Mouse (Mus musculus): Measurements from ENCODE around the gene Cebpb. TPM values are rescaled to one million over a fixed set of nuclear protein-coding genes. Genes with fewer than 3 reads are reported as not detected.

Cebpb gene
- polyA plus RNA-seq, 1 experiment = not detected

GRCm38 (mm10) chr2:167661270-167662203, 27.2 kb upstream of the Cebpb start, which contains the start of gene Gm20431:
Gene Gm20431 (minus strand): TSS chr2:167661496.
- peak; percentile 96 for TF ChIP-seq POLR2A (IDR thresholded peaks at IDR 0.05; ENCODE audit: insufficient read depth, low read depth, low read length)
- TF ChIP-seq CTCF (IDR thresholded peaks at IDR 0.05; ENCODE audit: insufficient read depth, low read depth, low read length) = no peak
- Histone ChIP-seq H3K27ac (ENCODE audit: insufficient read depth, low read depth, low read length) (peak within 1 kb of the TSS; percentile 34; the same call in 1 of the 2 replicates), H3K4me3 (ENCODE audit: insufficient read depth, low read depth, low read length) (peak within 1 kb of the TSS; percentile 98), H3K4me1 (ENCODE audit: control insufficient read depth, insufficient read depth, low read length) (peaks cover 37% of the 10 kb centered on the region)
- 3% methylated on average over 110 of the region's 110 CpGs for WGBS

GRCm38 (mm10) chr2:167662713-167663112, 26.0 kb upstream of the Cebpb start:
- Histone ChIP-seq H3K27ac (ENCODE audit: insufficient read depth, low read depth, low read length) (no peak overlapping the region), H3K4me3 (ENCODE audit: insufficient read depth, low read depth, low read length) (no peak overlapping the region), H3K4me1 (ENCODE audit: control insufficient read depth, insufficient read depth, low read length) (peaks cover 29% of the 10 kb centered on the region)
- TF ChIP-seq CTCF (IDR thresholded peaks at IDR 0.05; ENCODE audit: insufficient read depth, low read depth, low read length) (no peak), POLR2A (IDR thresholded peaks at IDR 0.05; ENCODE audit: insufficient read depth, low read depth, low read length) (no peak)
- WGBS = 65% methylated on average over 6 of the region's 6 CpGs

- WGBS = 89% methylated on average over 18 of the region's 18 CpGs
- TF ChIP-seq CTCF (IDR thresholded peaks at IDR 0.05; ENCODE audit: insufficient read depth, low read depth, low read length) (no peak), POLR2A (IDR thresholded peaks at IDR 0.05; ENCODE audit: insufficient read depth, low read depth, low read length) (no peak)
- H3K4me3 ChIP-seq (ENCODE audit: insufficient read depth, low read depth, low read length) = no peak overlapping the region
- H3K4me1 ChIP-seq (ENCODE audit: control insufficient read depth, insufficient read depth, low read length) = peaks cover 7% of the 10 kb centered on the region; the same call in 1 of the 2 replicates
- H3K27ac ChIP-seq (ENCODE audit: insufficient read depth, low read depth, low read length) = no peak overlapping the region
Observed at GRCm38 (mm10) chr2:167665972-167666713, 22.6 kb upstream of the Cebpb start.

DNA sequence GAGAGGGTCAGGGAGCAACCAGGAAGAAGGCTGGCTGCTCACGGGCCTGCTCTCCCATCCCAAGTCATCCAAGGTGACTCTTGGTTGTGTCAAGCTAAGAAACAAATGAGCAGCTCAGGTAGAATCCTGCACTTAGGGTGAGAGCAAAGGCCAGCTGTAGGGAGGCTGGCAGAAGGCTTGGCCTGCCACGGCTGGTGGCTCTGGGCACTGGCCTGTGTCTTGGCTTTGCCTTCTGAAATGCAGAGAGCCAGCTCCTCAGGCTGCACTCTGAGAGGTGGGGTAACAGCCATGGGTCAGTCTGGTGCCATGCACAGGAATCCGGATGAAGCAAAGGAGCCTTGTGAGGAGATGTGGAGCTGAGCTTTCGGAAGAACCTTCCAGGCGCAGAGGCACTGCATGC, 20.3 kb upstream of the Cebpb start:
- no peak for TF ChIP-seq POLR2A (IDR thresholded peaks at IDR 0.05; ENCODE audit: insufficient read depth, low read depth, low read length)
- TF ChIP-seq CTCF (IDR thresholded peaks at IDR 0.05; ENCODE audit: insufficient read depth, low read depth, low read length) = no peak
- Histone ChIP-seq H3K4me3 (ENCODE audit: insufficient read depth, low read depth, low read length) (no peak overlapping the region), H3K27ac (ENCODE audit: insufficient read depth, low read depth, low read length) (no peak overlapping the region), H3K4me1 (ENCODE audit: control insufficient read depth, insufficient read depth, low read length) (peaks cover 4% of the 10 kb centered on the region)
- WGBS = 91% methylated on average over 5 of the region's 5 CpGs

GRCm38 (mm10) chr2:167669398-167669797, 19.3 kb upstream of the Cebpb start:
- no peak for TF ChIP-seq POLR2A (IDR thresholded peaks at IDR 0.05; ENCODE audit: insufficient read depth, low read depth, low read length)
- no peak for TF ChIP-seq CTCF (IDR thresholded peaks at IDR 0.05; ENCODE audit: insufficient read depth, low read depth, low read length)
- H3K4me3 ChIP-seq (ENCODE audit: insufficient read depth, low read depth, low read length) = no peak overlapping the region
- H3K27ac ChIP-seq (ENCODE audit: insufficient read depth, low read depth, low read length) = no peak overlapping the region
- H3K4me1 ChIP-seq (ENCODE audit: control insufficient read depth, insufficient read depth, low read length) = peaks cover 4% of the 10 kb centered on the region
- 71% methylated on average over 4 of the region's 4 CpGs for WGBS

DNA sequence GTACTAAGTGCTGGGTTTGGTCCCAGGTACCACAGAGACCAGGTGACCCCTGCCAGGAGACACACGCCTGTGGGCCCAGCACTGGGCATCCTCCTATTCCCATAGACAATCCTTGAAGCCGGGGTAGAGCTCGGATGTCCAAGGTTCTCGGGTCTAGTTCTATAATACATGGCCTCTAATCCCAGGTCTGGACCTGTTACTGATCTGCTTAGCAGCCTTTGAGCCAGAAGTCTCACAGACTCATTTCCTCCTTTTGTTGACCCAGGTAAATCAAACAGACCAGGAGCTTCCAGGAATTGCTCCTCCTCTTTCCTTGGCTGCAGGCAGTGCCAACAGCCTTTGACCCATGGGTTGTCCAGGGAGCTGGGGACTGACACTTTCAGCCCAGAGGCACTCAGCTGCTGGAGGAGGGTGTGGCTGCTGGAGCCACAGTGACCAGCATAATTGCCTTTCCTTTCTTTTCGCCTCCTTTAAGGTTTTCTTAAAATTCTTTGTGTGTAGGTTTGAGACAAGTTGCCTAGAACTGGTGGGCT, 17.5 kb upstream of the Cebpb start:
- WGBS = 84% methylated on average over 5 of the region's 5 CpGs
- no peak overlapping the region for H3K27ac ChIP-seq (ENCODE audit: insufficient read depth, low read depth, low read length)
- TF ChIP-seq POLR2A (IDR thresholded peaks at IDR 0.05; ENCODE audit: insufficient read depth, low read depth, low read length) (no peak), CTCF (IDR thresholded peaks at IDR 0.05; ENCODE audit: insufficient read depth, low read depth, low read length) (no peak)
- peaks cover 4% of the 10 kb centered on the region for H3K4me1 ChIP-seq (ENCODE audit: control insufficient read depth, insufficient read depth, low read length)
- no peak overlapping the region for H3K4me3 ChIP-seq (ENCODE audit: insufficient read depth, low read depth, low read length)

- no peak for TF ChIP-seq POLR2A (IDR thresholded peaks at IDR 0.05; ENCODE audit: insufficient read depth, low read depth, low read length)
- Histone ChIP-seq H3K27ac (ENCODE audit: insufficient read depth, low read depth, low read length) (no peak overlapping the region), H3K4me1 (ENCODE audit: control insufficient read depth, insufficient read depth, low read length) (peaks cover 4% of the 10 kb centered on the region), H3K4me3 (ENCODE audit: insufficient read depth, low read depth, low read length) (no peak overlapping the region)
- 37% methylated on average over 13 of the region's 13 CpGs for WGBS
Observed at GRCm38 (mm10) chr2:167672212-167672685, 16.5 kb upstream of the Cebpb start.

DNA sequence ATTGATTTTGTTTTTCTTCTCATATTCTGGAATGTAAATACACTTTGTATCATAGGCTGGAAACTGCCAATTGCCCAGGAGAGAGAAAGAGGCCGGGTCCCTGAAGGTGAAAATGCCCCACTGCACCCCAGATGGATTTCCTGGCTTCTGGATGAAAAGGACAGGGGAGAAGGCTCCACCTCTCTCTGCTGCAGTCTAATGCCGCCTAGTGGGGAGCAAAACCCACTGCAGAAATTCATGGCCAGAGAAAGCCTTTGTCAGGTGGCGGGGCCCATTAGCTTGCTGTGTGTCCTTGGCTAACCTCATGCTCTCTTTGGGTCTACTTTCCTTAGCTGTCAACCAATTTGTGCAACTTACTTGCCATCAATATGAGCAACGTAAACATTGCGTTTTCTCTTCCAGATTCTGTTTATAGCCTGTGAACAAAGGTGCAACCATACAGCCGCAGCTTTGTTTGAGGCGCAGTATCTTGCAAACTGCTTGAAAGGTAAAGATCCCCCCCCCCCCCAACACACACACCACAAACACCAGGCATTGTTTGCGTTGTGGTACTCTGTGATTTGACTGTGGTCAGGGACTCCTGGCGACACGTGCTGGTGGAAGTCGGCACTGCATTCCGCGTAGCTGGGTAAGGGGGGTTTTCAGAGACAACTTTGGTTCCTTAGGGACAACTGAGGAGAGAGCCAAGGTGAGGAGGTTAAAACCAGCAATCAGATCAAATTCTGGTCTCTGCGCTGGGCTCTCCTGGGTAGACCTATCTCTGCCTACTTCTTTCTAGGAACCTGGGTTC, 13.4 kb upstream of the Cebpb start:
- H3K4me1 ChIP-seq (ENCODE audit: control insufficient read depth, insufficient read depth, low read length) = peaks cover 8% of the 10 kb centered on the region
- H3K27ac ChIP-seq (ENCODE audit: insufficient read depth, low read depth, low read length) = no peak overlapping the region
- no peak overlapping the region for H3K4me3 ChIP-seq (ENCODE audit: insufficient read depth, low read depth, low read length)
- TF ChIP-seq CTCF (IDR thresholded peaks at IDR 0.05; ENCODE audit: insufficient read depth, low read depth, low read length) (no peak), POLR2A (IDR thresholded peaks at IDR 0.05; ENCODE audit: insufficient read depth, low read depth, low read length) (no peak)
- WGBS = 49% methylated on average over 14 of the region's 14 CpGs

Data from olfactory bulb, adult 2 months (tissue).